Mouse (Mus musculus) CH12.LX (cell line): ENCODE measurements around the gene Mei4.

Experiments
- CTCF ChIP-seq, 2 experiments: IDR thresholded peaks in 1 of 2; conservative IDR thresholded peaks in 1 of 2; 2 replicates each; pipeline ENCODE4 v1.5.1; 2011 to 2012; ENCODE audit warnings: low read depth in 2 of 2, low read length in 2 of 2, improper control_type of control experiment in 1 of 2, inconsistent platforms in 1 of 2, mild to moderate bottlenecking in 1 of 2, moderate library complexity in 1 of 2
- ZKSCAN1 ChIP-seq: IDR thresholded peaks from 2 replicates; pipeline ENCODE4 v1.6.1; 2012; ENCODE audit warnings: low read depth, inconsistent platforms, low read length, improper control_type of control experiment, borderline replicate concordance

- TF ChIP-seq ZKSCAN1: no peak
- TF ChIP-seq CTCF (conservative IDR thresholded peaks at IDR 0.05 in 1 of 2, IDR thresholded peaks at IDR 0.05 in 1 of 2; ENCODE audit: low read depth in 2 of 2, low read length in 2 of 2): no peak
Observed at GRCm38 (mm10) chr9:82044517-82044916, 181.0 kb downstream of the Mei4 start.
